Mouse (Mus musculus): Measurements from ENCODE around the gene Erbin. TPM values are rescaled to one million over a fixed set of nuclear protein-coding genes. Genes with fewer than 3 reads are reported as not detected.

Erbin gene
- 4.1 and 5.6 TPM in 2 replicates for polyA plus RNA-seq (2015; fragmentation: Nextera tagmentation; extraction: Ambion mirVana)

GRCm38 (mm10) chr13:103920261-103920932, at the start of gene Erbin:
Gene Erbin, minus strand, starts transcription at chr13:103920514.
- Histone ChIP-seq H3K27ac (peak within 1 kb of the TSS; percentile 94), H3K27me3 (peaks cover 31% of the 10 kb centered on the region), H3K4me1 (replicated peaks) (peaks cover 24% of the 10 kb centered on the region), H3K9ac (peak within 1 kb of the TSS; percentile 91), H3K4me3 (replicated peaks) (peak within 1 kb of the TSS; percentile 86), H3K4me2 (peak within 1 kb of the TSS; percentile 93), H3K36me3 (no peaks in the 10 kb centered on the region), H3K9me3 (replicated peaks) (no peaks in the 10 kb centered on the region)
- WGBS (ENCODE audit: insufficient replicate concordance) = under 1% methylated on average over 77 of the region's 93 CpGs
- peak; percentile 61 for DNase-seq
- ATAC-seq (ENCODE audit: low read depth) = peak; percentile 77

GRCm38 (mm10) chr13:103969912-103970311, 49.6 kb upstream of the Erbin start:
- Histone ChIP-seq H3K27me3 (no peaks in the 10 kb centered on the region), H3K9ac (no peak overlapping the region), H3K27ac (no peak overlapping the region), H3K36me3 (no peaks in the 10 kb centered on the region), H3K4me2 (no peak overlapping the region), H3K4me3 (replicated peaks) (no peak overlapping the region), H3K9me3 (replicated peaks) (no peaks in the 10 kb centered on the region), H3K4me1 (replicated peaks) (no peaks in the 10 kb centered on the region)
- ATAC-seq (ENCODE audit: low read depth) = no peak
- WGBS (ENCODE audit: insufficient replicate concordance) = 74% methylated on average over 6 of the region's 6 CpGs
- no peak for DNase-seq

- ATAC-seq (ENCODE audit: low read depth) (no peak), DNase-seq (no peak)
- Histone ChIP-seq H3K27me3 (no peaks in the 10 kb centered on the region), H3K9me3 (replicated peaks) (no peaks in the 10 kb centered on the region), H3K9ac (no peak overlapping the region), H3K27ac (no peak overlapping the region), H3K4me2 (no peak overlapping the region), H3K4me1 (replicated peaks) (no peaks in the 10 kb centered on the region), H3K36me3 (no peaks in the 10 kb centered on the region), H3K4me3 (replicated peaks) (no peak overlapping the region)
- 84% methylated on average over 9 of the region's 9 CpGs for WGBS (ENCODE audit: insufficient replicate concordance)
Observed at GRCm38 (mm10) chr13:103967987-103968386, 47.7 kb upstream of the Erbin start.

- 77% methylated on average over 8 of the region's 8 CpGs for WGBS (ENCODE audit: insufficient replicate concordance)
- Histone ChIP-seq H3K27me3 (no peaks in the 10 kb centered on the region), H3K36me3 (no peaks in the 10 kb centered on the region), H3K4me3 (replicated peaks) (no peak overlapping the region), H3K9ac (no peak overlapping the region), H3K4me2 (no peak overlapping the region), H3K9me3 (replicated peaks) (no peaks in the 10 kb centered on the region), H3K4me1 (replicated peaks) (no peaks in the 10 kb centered on the region), H3K27ac (no peak overlapping the region)
- DNase-seq = no peak
- no peak for ATAC-seq (ENCODE audit: low read depth)
Observed at GRCm38 (mm10) chr13:103966696-103967215, 46.4 kb upstream of the Erbin start.

- ATAC-seq (ENCODE audit: low read depth) (no peak), DNase-seq (no peak)
- Histone ChIP-seq H3K27me3 (no peaks in the 10 kb centered on the region), H3K4me3 (replicated peaks) (no peak overlapping the region), H3K27ac (no peak overlapping the region), H3K36me3 (no peaks in the 10 kb centered on the region), H3K9me3 (replicated peaks) (no peaks in the 10 kb centered on the region), H3K4me2 (no peak overlapping the region), H3K9ac (no peak overlapping the region), H3K4me1 (replicated peaks) (no peaks in the 10 kb centered on the region)
- 61% methylated on average over 2 of the region's 2 CpGs for WGBS (ENCODE audit: insufficient replicate concordance)
Observed at GRCm38 (mm10) chr13:103965187-103965586, 44.9 kb upstream of the Erbin start.

- ATAC-seq (ENCODE audit: low read depth) (no peak), DNase-seq (no peak)
- no peak overlapping the region for H3K27ac ChIP-seq
- H3K36me3 ChIP-seq = no peaks in the 10 kb centered on the region
- no peak overlapping the region for H3K4me3 ChIP-seq (replicated peaks)
- H3K4me1 ChIP-seq (replicated peaks) = no peaks in the 10 kb centered on the region
- H3K9me3 ChIP-seq (replicated peaks) = no peaks in the 10 kb centered on the region
- H3K27me3 ChIP-seq = no peaks in the 10 kb centered on the region
- H3K9ac ChIP-seq = no peak overlapping the region
- H3K4me2 ChIP-seq = no peak overlapping the region
- WGBS (ENCODE audit: insufficient replicate concordance) = 41% methylated on average over 2 of the region's 2 CpGs
Observed at GRCm38 (mm10) chr13:103963094-103963493, 42.8 kb upstream of the Erbin start.

- H3K9me3 ChIP-seq (replicated peaks) = no peaks in the 10 kb centered on the region
- WGBS (ENCODE audit: insufficient replicate concordance) = 89% methylated on average over 5 of the region's 5 CpGs
- no peaks in the 10 kb centered on the region for H3K27me3 ChIP-seq
- H3K36me3 ChIP-seq = no peaks in the 10 kb centered on the region
- no peak overlapping the region for H3K27ac ChIP-seq
- no peak for DNase-seq
- no peak overlapping the region for H3K4me2 ChIP-seq
- H3K4me3 ChIP-seq (replicated peaks) = no peak overlapping the region
- peaks cover 4% of the 10 kb centered on the region; the same call in 1 of the 2 replicates for H3K4me1 ChIP-seq (replicated peaks)
- H3K9ac ChIP-seq = no peak overlapping the region
- ATAC-seq (ENCODE audit: low read depth) = no peak
Observed at GRCm38 (mm10) chr13:103959841-103960240, 39.5 kb upstream of the Erbin start.

GRCm38 (mm10) chr13:103958607-103959123, 38.4 kb upstream of the Erbin start:
- H3K27me3 ChIP-seq = no peaks in the 10 kb centered on the region
- WGBS (ENCODE audit: insufficient replicate concordance) = 72% methylated on average over 9 of the region's 9 CpGs

GRCm38 (mm10) chr13:103957175-103957940, 37.0 kb upstream of the Erbin start:
- WGBS (ENCODE audit: insufficient replicate concordance) = 23% methylated on average over 8 of the region's 8 CpGs
- ATAC-seq (ENCODE audit: low read depth) (no peak), DNase-seq (no peak)
- Histone ChIP-seq H3K9ac (no peak overlapping the region), H3K27ac (no peak overlapping the region), H3K36me3 (no peaks in the 10 kb centered on the region), H3K4me3 (replicated peaks) (no peak overlapping the region), H3K9me3 (replicated peaks) (no peaks in the 10 kb centered on the region), H3K27me3 (no peaks in the 10 kb centered on the region), H3K4me2 (no peak overlapping the region), H3K4me1 (replicated peaks) (peaks cover 4% of the 10 kb centered on the region; the same call in 1 of the 2 replicates)

More at GRCm38 (mm10) chr13:103958607-103959123, 38.4 kb upstream of the Erbin start:
- H3K4me3 ChIP-seq (replicated peaks) = no peak overlapping the region
- peaks cover 4% of the 10 kb centered on the region; the same call in 1 of the 2 replicates for H3K4me1 ChIP-seq (replicated peaks)
- no peak overlapping the region for H3K9ac ChIP-seq
- H3K27ac ChIP-seq = no peak overlapping the region
- no peaks in the 10 kb centered on the region for H3K9me3 ChIP-seq (replicated peaks)
- no peaks in the 10 kb centered on the region for H3K36me3 ChIP-seq
- no peak for DNase-seq
- no peak for ATAC-seq (ENCODE audit: low read depth)
- no peak overlapping the region for H3K4me2 ChIP-seq

- DNase-seq = no peak
- Histone ChIP-seq H3K27ac (no peak overlapping the region), H3K9me3 (replicated peaks) (no peaks in the 10 kb centered on the region), H3K27me3 (no peaks in the 10 kb centered on the region), H3K4me1 (replicated peaks) (peaks cover 4% of the 10 kb centered on the region; the same call in 1 of the 2 replicates), H3K36me3 (no peaks in the 10 kb centered on the region), H3K4me2 (no peak overlapping the region), H3K4me3 (replicated peaks) (no peak overlapping the region), H3K9ac (no peak overlapping the region)
- ATAC-seq (ENCODE audit: low read depth) = no peak
- 25% methylated on average over 2 of the region's 2 CpGs for WGBS (ENCODE audit: insufficient replicate concordance)
Observed at GRCm38 (mm10) chr13:103955652-103956051, 35.3 kb upstream of the Erbin start.

GRCm38 (mm10) chr13:103951393-103951792, 31.1 kb upstream of the Erbin start:
- no peaks in the 10 kb centered on the region for H3K9me3 ChIP-seq (replicated peaks)
- H3K4me1 ChIP-seq (replicated peaks) = no peaks in the 10 kb centered on the region
- no peak overlapping the region for H3K4me3 ChIP-seq (replicated peaks)
- H3K4me2 ChIP-seq = no peak overlapping the region
- H3K27me3 ChIP-seq = no peaks in the 10 kb centered on the region
- no peak overlapping the region for H3K9ac ChIP-seq
- H3K27ac ChIP-seq = no peak overlapping the region
- no peaks in the 10 kb centered on the region for H3K36me3 ChIP-seq
- ATAC-seq (ENCODE audit: low read depth) (no peak), DNase-seq (no peak)
- WGBS (ENCODE audit: insufficient replicate concordance) = 79% methylated on average over 7 of the region's 7 CpGs
